Mouse (Mus musculus): ENCODE data around the gene Smc5.
A peak's percentile ranks its signal among the peaks of the same experiment; 100 is the strongest.

Gene Smc5

GRCm38 (mm10) chr19:23273355-23274053 is at the start of gene Smc5:
Gene Smc5, minus strand, starts transcription at chr19:23273897.
- no peak; the same call in 1 of the 2 replicates for TF ChIP-seq GATA4 (IDR thresholded peaks at IDR 0.05; ENCODE audit: insufficient replicate concordance, low read length)

- TF ChIP-seq GATA4 (IDR thresholded peaks at IDR 0.05; ENCODE audit: insufficient replicate concordance, low read length): no peak
Observed at GRCm38 (mm10) chr19:23323107-23323506, 49.4 kb upstream of the Smc5 start.

DNA sequence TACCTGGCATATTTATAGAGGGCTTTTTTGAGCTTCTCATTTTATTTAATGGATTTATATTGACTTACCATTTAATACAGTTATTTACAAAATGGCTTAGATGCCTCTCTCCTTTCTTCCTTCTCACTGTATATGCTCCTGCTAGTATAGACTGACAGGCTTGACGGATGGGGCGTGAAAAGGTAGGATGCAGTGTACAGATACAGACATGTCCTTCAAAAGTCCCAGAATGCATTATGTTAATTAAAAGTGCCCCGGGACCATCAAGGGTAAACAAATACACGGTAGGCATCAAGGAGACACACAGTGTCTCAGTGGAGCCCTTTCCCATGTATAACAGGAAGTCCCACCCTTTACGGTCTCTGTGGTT is 44.3 kb upstream of the Smc5 start:
- no peak for TF ChIP-seq GATA4 (IDR thresholded peaks at IDR 0.05; ENCODE audit: insufficient replicate concordance, low read length)

GRCm38 (mm10) chr19:23317295-23317988 is 43.7 kb upstream of the Smc5 start:
- no peak for TF ChIP-seq GATA4 (IDR thresholded peaks at IDR 0.05; ENCODE audit: insufficient replicate concordance, low read length)

GRCm38 (mm10) chr19:23316851-23317250 is 43.2 kb upstream of the Smc5 start:
- TF ChIP-seq GATA4 (IDR thresholded peaks at IDR 0.05; ENCODE audit: insufficient replicate concordance, low read length): no peak

DNA sequence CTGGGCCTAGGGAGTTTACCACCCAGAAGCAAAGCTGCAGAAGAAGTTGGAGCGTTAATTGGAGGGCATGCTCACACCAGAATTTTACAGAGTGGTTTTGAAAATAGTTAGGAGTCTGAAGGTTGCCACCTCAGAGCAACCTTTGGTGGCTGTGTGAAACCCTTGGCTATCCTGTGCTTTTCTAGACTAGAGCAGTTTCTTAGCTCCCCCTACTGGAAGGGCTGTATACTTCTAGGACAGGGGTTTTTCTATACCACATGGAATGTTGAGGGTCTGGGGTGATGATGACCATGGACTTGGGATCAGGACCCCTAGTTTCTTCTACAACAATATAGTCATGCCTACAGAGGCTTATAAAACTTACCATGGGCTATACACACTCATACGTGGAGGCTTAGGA is 36.3 kb upstream of the Smc5 start:
- TF ChIP-seq GATA4 (IDR thresholded peaks at IDR 0.05; ENCODE audit: insufficient replicate concordance, low read length): no peak

GRCm38 (mm10) chr19:23306671-23307070 is 33.0 kb upstream of the Smc5 start:
- TF ChIP-seq GATA4 (IDR thresholded peaks at IDR 0.05; ENCODE audit: insufficient replicate concordance, low read length): no peak

DNA sequence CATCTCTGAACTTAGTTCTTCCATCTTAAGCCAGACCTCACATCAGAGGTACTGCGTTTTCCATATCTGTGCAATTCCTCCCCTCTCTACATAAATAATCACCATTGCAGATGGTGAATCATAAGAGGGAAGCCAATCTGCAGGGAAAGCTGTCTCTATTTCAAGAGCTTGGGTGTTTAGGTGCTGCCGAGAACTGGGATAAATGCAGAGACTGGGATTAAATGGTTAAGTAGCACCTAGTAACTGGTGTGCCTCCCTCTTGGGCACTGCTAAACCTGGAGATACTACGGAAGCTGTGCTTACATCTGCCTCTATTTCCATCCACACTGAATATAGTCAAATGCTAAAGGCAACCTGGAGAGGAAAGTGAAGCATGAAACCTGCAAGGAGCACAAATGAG is 26.3 kb upstream of the Smc5 start:
- no peak for TF ChIP-seq GATA4 (IDR thresholded peaks at IDR 0.05; ENCODE audit: insufficient replicate concordance, low read length)

DNA sequence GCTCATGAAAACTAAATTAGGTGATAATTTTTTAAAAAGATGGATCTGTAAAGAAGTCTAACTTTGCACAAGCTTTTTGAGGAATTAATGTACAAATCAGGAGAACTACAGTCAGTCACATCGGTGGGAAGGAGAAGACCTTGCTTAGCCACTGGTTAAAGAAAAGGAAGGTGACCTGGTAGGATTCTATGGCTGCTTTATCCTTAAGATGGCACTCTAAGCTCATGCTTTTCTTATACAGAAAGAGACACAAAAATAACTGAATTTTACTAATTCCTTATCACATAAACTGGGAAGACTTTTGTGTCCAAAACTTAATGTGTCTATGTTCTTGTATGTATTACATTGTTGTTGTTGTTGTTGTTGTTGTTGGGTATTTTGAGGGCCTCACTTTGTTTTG is 25.2 kb upstream of the Smc5 start:
- no peak for TF ChIP-seq GATA4 (IDR thresholded peaks at IDR 0.05; ENCODE audit: insufficient replicate concordance, low read length)

DNA sequence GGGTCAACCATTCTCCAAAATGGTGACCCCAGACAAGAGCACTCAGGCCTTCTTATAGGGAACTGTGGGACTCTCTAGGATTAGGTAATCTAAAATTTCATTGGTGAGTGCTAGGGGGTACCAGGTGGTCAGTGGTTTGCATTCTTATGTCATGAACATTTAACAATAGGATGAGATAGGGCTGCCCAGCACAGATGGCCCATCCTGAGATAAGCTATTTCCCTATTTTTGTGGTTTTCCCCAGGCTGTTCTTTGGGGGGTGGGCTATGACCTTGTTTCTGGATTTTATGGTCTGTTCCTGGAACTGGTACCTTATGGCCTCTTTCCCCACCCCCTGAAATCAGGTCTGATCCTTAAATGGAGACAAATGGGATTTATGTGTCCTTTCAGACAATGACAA is 23.5 kb upstream of the Smc5 start:
- no peak for TF ChIP-seq GATA4 (IDR thresholded peaks at IDR 0.05; ENCODE audit: insufficient replicate concordance, low read length)

GRCm38 (mm10) chr19:23289251-23289650 is 15.6 kb upstream of the Smc5 start:
- TF ChIP-seq GATA4 (IDR thresholded peaks at IDR 0.05; ENCODE audit: insufficient replicate concordance, low read length): peak; percentile 46; the same call in 1 of the 2 replicates

- TF ChIP-seq GATA4 (IDR thresholded peaks at IDR 0.05; ENCODE audit: insufficient replicate concordance, low read length): no peak
Observed at GRCm38 (mm10) chr19:23281911-23282660, 8.4 kb upstream of the Smc5 start.

DNA sequence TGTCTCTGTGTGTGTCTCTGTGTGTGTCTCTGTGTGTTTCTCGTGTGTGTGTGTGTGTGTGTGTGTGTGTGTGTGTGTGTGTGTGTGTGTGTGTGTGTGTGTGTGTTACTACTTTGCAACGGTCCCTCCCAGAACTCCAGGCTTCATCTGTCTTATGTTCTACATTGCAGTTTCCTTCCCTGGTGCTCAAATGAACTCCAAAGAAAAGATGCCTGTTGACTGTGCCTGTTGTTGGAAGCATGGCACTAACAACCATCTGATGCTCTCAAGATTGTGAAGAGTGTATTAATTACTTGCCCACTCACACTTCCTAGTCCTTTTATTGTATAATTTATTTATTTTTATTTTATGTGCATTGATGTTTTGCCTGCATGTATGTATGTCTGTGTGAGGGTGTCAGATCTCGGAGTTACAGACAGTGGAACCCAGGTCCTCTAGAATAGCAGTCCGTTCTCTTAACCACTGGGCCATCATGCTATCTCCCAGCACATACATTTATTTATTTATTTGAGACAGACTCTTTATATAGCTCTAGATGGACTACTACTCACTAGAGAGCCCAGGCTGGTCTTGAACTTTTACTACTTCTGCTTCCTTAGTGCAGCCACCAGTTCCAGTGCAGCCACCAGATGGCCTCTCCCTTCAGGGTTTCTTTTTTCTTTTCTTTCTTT is 492 bp upstream of the Smc5 start:
- no peak for TF ChIP-seq GATA4 (IDR thresholded peaks at IDR 0.05; ENCODE audit: insufficient replicate concordance, low read length)

DNA sequence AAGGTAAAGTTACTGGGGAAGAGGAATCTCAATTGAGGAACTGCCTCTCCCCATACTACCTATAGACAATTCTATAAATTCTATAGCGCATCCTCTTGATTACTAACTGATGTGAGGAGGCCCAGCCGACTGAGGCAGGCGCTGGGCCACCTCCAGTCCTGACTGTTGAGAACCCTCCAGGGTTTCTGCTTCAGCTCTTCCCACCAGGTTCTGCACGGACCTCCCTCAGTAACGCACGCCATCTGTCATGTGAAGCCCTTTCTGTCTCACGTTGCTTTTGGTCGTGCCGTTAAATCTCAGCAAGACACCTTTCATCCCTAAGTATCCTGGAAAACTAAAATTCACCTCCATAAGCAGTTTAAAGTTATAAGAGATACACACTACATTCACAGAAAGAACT is 16.9 kb downstream of the Smc5 start:
- TF ChIP-seq GATA4 (IDR thresholded peaks at IDR 0.05; ENCODE audit: insufficient replicate concordance, low read length): no peak

GRCm38 (mm10) chr19:23246473-23246872 is 27.2 kb downstream of the Smc5 start:
- TF ChIP-seq GATA4 (IDR thresholded peaks at IDR 0.05; ENCODE audit: insufficient replicate concordance, low read length): no peak

Data from liver, adult (tissue).